Mouse (Mus musculus): ENCODE data around the gene Zfp853. TPM values are rescaled to one million over a fixed set of nuclear protein-coding genes. Genes with fewer than 3 reads are reported as not detected.

Gene Zfp853
- polyA plus RNA-seq, 1 experiment, result 0.07 TPM

DNA sequence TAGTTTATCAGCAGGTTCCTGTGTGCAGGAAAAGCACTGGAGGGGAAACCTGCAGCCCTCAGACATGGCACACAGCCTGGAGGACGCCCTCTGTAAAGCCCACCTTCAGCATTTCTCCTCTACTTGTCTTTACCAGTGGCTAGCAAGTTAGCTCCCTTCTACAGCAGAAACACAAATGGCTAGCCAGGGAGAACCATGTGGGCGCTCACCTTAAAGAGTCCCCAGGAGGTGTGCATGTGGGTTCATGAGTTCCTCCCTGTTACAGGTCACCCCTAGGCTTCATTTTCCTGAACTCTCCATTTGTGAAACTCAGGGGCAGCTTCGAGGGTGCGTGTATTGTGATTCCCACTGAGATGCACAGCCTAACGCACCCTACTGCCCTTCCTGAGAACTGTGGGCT, 37.6 kb downstream of the Zfp853 start:
- no peak for DNase-seq (ENCODE audit: low read depth, low spot score)
- WGBS, result 95% methylated on average over 5 of the region's 5 CpGs

DNA sequence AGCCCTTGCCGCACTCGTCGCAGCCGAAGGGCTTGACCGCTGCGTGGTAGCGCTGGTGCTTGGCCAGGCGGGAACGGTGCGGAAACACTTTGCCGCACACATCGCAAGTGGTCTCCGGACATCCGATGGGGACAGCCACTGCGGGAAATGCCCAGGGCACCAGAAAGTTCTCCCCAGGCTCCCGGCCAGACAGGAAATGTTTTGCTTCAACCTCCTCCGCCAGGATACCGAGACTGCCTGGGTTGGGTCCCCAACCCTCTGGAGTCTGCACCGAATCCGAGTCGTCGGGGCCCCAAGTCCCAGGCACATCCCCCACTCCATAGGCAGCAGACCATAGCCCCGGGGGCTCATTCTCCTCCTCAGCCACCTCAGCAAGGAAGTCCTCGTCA, 38.3 kb downstream of the Zfp853 start:
- WGBS, result 78% methylated on average over 24 of the region's 24 CpGs
- no peak for DNase-seq (ENCODE audit: low read depth, low spot score)

- WGBS, result 82% methylated on average over 66 of the region's 66 CpGs
- no peak for DNase-seq (ENCODE audit: low read depth, low spot score)
These were observed 38.8 kb downstream of the Zfp853 start for GRCm38 (mm10) chr5:143254487-143255130.

GRCm38 (mm10) chr5:143253881-143254486, 39.4 kb downstream of the Zfp853 start:
- no peak for DNase-seq (ENCODE audit: low read depth, low spot score)
- 61% methylated on average over 81 of the region's 81 CpGs for WGBS

DNA sequence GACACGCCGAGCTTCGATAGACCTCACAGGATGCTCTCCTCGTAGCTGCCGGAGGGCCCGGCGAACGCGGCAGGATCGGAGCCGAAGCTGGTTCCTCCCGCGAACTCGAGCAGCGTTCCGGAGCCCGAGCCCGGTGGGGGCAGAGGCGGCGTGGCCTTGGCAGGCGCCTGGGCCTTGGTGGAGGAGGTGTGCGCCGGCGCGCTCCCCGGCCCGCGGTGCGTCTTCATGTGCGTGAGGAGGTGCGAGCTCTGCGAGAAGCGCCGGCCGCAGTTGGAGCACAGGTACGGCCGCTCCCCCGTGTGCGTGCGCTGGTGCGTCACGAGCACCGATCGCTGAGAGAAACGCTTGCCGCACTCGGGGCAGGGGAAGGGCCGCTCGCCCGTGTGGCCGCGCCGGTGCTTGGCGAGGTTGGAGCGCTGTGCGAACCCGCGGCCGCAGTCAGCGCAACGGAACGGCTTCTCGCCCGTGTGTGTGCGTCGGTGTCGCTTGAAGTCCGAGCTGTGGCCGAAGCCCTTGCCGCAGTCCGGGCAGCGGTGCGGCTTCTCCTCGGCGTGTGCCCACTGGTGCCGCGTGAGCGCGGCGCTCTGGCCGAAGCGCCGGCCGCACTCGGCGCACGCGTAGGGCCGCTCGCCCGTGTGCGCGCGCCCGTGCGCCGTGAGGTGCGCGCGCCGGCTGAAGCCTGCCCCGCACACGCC, 40.1 kb downstream of the Zfp853 start:
- WGBS, result 55% methylated on average over 103 of the region's 103 CpGs
- no peak for DNase-seq (ENCODE audit: low read depth, low spot score)

DNA sequence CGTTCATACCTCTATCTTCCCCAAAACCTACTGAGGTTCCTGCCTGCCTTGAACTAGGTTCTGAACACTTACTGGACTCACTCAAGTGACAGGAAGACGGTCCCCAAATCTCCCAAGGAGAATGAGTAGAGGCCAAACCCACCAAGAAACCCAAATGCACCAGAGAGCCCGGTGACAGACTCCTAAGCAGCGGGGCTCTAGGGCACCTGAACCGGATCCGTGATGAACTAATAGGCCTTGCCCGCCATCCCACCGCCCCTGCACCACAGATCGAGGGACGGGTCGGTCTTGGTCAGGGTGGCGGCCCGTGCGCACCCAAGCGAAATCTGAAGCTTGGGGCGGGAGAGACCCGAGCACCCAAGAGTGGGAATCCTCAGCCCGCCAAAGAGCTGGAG, 40.6 kb downstream of the Zfp853 start:
- no peak for DNase-seq (ENCODE audit: low read depth, low spot score)
- WGBS, result 83% methylated on average over 18 of the region's 18 CpGs

DNA sequence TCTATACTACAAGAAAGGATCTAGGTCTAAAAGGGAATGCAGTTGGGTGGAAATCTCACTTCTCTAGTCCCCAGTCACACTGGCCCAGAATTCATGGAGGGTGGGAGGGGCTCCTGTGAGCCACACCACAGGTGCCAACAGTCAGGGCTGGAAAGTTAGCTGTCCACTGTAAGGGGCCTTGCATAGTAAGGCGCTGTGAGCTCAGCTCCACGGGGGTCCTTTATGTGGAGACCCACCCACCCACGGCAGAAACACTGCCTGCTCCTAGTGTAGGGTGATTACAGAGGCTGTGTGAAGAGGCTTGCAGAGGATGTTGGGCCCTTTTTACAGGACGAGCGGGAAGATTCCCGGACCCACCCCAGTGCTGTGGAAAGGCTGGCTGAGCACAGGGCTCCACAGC, 41.4 kb downstream of the Zfp853 start:
- 88% methylated on average over 6 of the region's 6 CpGs for WGBS
- DNase-seq (ENCODE audit: low read depth, low spot score), result no peak

GRCm38 (mm10) chr5:143244926-143245325, 48.5 kb downstream of the Zfp853 start:
- DNase-seq (ENCODE audit: low read depth, low spot score), result no peak
- 97% methylated on average over 26 of the region's 26 CpGs for WGBS

Other genes with a start within 250 kb of the Zfp853 start
- gene Rnf216, start 180.6 kb downstream of the Zfp853 start, polyA plus RNA-seq (2012; rRNA removed), result 15.7 and 19.4 TPM in 2 replicates
- gene Olfr718-ps1, start 146.0 kb downstream of the Zfp853 start, polyA plus RNA-seq (2012; rRNA removed), result not detected in 2 replicates
- 2.6 and 3.1 TPM in 2 replicates for gene Rbak, start 112.8 kb downstream of the Zfp853 start, polyA plus RNA-seq (2012; rRNA removed)
- gene Spdye4b, start 112.6 kb downstream of the Zfp853 start, polyA plus RNA-seq (2012; rRNA removed), result not detected in 2 replicates
- not detected in 2 replicates for gene Spdye4a, start 66.7 kb downstream of the Zfp853 start, polyA plus RNA-seq (2012; rRNA removed)
- gene Zfp12, start 58.5 kb downstream of the Zfp853 start, polyA plus RNA-seq (2012; rRNA removed), result 4.1 and 4.5 TPM in 2 replicates
- 1.3 and 1.9 TPM in 2 replicates for gene Zfp316, start 23.6 kb downstream of the Zfp853 start, polyA plus RNA-seq (2012; rRNA removed)
- 17.7 and 18.3 TPM in 2 replicates for gene E130309D02Rik, start 21.7 kb upstream of the Zfp853 start, polyA plus RNA-seq (2012; rRNA removed)
- gene Zdhhc4, start 35.6 kb upstream of the Zfp853 start, polyA plus RNA-seq (2012; rRNA removed), result 53.3 and 63.0 TPM in 2 replicates
- gene Grid2ip, start 63.7 kb upstream of the Zfp853 start, polyA plus RNA-seq (2012; rRNA removed), result 0.16 and 0.22 TPM in 2 replicates
- gene Kdelr2, start 110.2 kb upstream of the Zfp853 start, polyA plus RNA-seq (2012; rRNA removed), result 216 and 221 TPM in 2 replicates
- gene Daglb, start 171.0 kb upstream of the Zfp853 start, polyA plus RNA-seq (2012; rRNA removed), result 18.9 and 22.4 TPM in 2 replicates
- gene Rac1, start 234.4 kb upstream of the Zfp853 start, polyA plus RNA-seq (2012; rRNA removed), result 420 and 474 TPM in 2 replicates

All from large intestine, adult 2 months (tissue).